Mouse (Mus musculus) adrenal gland, adult 2 months (tissue): ENCODE data around the gene Hist1h4n. TPM values are rescaled to one million over a fixed set of nuclear protein-coding genes. Genes with fewer than 3 reads are reported as not detected.

Source experiments
- DNase-seq: peaks from one replicate; pipeline ENCODE4 v3.0.0; 2021
- microRNA-seq, 2 experiments: library from miRNA; unstranded; fragments of <30 nt; microRNA quantifications; one replicate each; pipeline ENCODE4 v1.2.0; 2021
- polyA plus RNA-seq: library from polyadenylated mRNA; depleted of rRNA; stranded (reverse); fragments of >200 nt; gene quantifications from 2 replicates; pipeline ENCODE4 v1.2.3, GENCODE M21; 2012; rRNA removed
- total RNA-seq, 2 experiments: library from RNA; stranded (reverse); gene quantifications; 2 replicates each; pipeline ENCODE4 v1.2.3; 2021

Gene Hist1h4n
- total and polyA plus RNA-seq, 3 experiments = 4.1 to 52.8 (median 22.2) TPM

- no peak for DNase-seq
Measured at GRCm38 (mm10) chr13:21795584-21795983, 36.4 kb downstream of the Hist1h4n start.

DNA sequence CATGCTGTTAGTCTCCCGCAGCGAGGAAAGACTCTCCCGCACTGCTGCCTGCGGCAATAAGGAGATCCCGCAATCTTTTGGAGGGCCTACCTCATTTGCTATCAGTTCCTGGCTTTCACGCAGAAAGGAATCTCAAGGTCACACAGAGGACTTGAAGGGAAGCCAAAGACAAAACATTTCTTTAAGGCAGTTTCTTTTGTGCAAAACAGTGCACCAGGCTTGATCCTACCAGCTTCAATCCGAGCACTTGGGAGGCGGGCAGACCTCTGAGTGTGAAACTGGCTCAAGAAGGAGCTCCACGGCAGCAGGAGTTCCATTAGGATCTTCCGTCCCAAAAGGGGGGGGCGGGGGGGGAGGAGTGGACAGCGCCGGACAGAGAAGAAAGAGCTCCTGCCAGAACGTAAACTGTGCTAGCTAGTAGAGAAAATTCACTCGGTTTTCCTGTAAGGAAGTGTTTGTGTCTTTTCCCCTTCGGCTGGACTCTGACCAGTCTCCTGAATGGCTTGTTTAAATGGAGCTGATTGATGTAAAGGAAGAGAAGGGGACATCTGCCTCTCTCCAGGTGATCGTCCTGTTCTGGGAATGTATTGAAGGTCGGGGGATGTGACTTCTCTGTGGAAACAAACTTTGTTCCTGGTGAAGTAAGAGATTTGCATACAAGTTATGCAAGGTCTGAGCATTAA lies 41.3 kb downstream of the Hist1h4n start:
- peak; percentile 14 for DNase-seq

DNA sequence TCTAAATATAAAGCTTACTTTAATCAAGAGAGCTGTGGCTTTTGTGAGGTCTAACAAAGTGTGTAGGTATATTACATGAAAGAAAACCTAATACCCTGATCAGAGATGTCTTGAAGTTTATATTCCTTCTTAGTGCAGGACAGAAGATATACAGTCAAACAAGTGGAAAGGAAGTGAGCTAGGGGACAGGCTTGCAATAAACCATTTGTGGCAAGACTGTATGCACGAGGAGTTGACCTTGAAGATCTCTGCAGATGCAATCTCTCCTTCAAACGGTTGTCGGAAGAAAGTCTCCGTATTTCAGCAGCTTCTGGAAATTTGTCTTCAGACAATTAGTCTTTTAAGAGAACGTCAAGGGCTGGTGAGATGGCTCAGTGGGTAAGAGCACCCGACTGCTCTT lies 42.1 kb downstream of the Hist1h4n start:
- no peak for DNase-seq

DNA sequence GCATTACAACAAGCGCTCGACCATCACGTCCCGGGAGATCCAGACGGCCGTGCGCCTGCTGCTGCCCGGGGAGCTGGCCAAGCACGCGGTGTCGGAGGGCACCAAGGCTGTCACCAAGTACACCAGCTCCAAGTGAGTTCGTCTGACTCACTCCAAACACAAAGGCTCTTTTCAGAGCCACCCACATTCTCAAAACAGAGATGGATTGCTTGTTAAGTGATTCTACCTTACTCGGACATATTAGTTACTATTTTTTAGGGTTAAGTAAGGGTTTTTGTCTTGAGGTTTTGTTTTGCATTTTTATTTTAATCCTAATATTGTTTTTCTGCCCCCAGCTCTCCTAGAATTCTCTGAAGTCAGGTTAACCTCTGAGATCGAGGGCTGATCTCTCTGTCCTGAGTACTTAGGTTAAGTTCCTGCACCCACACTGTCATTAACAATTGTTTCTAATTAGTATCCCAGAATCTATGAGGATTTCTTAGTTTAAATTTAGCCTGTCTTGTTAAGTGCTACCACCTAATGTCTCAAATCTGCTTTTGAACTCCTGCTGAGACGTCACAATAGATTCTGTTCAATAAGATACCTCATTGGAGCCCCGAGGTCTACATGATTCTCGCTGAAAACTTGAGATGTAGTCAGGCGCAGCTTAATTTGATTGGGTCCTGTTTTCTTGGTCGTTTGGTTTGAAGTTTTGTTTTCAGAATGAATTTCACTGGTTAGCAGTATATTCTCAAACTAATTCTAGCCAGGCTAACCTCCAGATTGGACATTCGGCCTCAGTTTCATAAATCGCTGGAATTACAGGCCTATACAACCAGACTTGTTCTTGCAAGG lies 44.0 kb downstream of the Hist1h4n start:
- DNase-seq = no peak

DNA sequence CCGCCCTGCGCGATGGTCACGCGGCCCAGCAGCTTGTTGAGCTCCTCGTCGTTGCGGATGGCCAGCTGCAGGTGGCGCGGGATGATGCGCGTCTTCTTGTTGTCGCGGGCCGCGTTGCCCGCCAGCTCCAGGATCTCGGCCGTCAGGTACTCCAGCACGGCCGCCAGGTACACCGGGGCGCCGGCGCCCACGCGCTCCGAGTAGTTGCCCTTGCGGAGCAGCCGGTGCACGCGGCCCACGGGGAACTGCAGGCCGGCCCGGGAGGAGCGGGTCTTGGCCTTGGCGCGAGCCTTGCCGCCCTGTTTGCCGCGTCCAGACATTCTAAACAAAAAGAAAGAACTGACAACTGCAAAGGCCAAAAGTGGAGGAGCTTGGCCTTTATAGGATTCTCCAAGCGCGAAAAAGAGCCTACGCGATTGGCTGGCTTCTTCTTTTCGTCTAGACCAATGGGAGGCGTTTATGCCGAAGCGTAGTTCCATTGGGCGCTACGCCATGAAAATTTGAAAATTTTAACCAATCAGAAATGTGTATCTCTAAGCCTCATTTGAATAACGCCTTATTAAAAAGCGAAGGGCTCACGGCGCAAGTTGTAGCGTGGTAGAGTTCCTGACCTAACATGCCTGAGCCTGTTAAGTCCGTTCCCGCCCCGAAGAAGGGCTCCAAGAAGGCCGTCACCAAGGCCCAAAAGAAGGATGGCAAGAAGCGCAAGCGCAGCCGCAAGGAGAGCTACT lies 44.9 kb downstream of the Hist1h4n start, which contains the start of the genes Hist1h2an and Hist1h2bp:
Gene Hist1h2an (minus strand): TSS at position 320 of the 731 bp plus-strand sequence.
Gene Hist1h2bp (plus strand): TSS at position 563 of the 731 bp plus-strand sequence.
- DNase-seq = peak; percentile 92

- DNase-seq = no peak
Measured at GRCm38 (mm10) chr13:21786189-21786898, 45.7 kb downstream of the Hist1h4n start.

- no peak for DNase-seq
Measured at GRCm38 (mm10) chr13:21784311-21784710, 47.7 kb downstream of the Hist1h4n start.

DNA sequence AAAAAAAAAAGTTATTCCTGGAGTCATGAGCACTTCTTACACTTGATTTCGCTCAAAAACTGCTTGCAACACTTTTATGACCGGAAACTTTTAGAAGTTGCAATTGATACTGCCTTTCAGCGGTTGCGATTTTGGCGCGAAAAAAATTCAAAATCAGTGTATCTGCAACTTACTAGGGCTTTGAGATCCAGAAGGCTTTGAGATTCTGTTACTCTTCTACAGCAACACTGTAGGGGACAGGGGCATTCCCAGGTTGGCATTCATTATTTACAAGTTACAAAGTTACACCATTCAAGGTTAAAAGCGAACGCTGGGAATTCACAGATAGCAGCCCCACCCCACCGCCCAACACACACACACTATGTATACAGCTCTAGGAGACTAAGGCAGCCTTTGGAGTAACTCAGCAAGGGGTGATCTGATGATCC lies 48.2 kb downstream of the Hist1h4n start:
- DNase-seq = no peak

DNA sequence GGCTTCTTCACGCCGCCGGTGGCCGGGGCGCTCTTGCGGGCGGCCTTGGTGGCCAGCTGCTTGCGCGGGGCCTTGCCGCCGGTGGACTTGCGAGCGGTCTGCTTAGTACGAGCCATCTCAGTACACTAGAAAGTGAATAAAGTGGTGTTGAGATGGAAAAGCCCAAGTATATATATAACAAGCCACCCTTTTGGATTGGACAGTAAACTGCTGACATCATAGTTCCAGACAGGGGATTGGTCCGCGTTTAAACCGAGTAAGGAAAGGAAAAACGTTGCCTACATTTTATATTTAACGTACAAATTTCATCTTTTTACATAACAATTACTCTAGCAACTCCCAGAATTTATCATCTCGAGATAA lies 48.8 kb downstream of the Hist1h4n start, which contains the start of gene Hist1h3i:
Gene Hist1h3i (minus strand): TSS at position 116 of the 363 bp plus-strand sequence.
- DNase-seq = peak; percentile 79

DNA sequence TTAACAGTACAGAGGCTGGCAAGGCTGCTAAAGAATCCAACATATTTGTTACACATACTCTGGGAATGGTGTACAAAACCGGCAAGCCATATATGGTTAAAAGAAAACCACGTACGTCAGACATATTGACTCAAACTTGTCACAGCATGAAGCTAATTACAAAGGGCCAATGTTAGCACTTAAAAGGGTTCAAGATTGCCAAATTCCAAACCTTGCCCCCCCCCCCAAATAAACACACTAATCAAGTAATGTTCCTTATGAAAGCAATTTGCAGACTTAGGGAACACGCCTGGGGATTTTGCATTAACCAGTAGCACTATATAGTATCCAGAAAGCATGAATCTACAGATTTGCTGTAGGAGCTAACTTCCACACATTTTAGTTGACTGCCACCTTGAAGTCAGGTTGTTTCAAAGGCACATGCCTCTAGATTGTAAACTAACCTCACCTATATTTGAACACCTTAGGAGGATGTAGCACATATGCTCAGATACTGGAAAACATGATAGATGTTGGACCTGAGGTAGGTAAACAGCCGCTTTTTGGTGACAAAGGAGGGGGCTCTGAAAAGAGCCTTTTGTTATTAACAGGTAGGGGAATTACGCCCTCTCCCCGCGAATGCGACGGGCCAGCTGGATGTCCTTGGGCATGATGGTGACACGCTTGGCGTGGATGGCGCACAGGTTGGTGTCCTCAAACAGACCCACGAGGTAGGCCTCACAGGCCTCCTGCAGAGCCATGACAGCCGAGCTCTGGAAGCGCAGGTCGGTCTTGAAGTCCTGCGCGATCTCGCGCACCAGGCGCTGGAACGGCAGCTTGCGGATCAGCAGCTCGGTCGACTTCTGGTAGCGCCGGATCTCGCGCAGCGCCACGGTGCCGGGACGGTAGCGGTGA lies 49.4 kb downstream of the Hist1h4n start:
- peak; percentile 34 for DNase-seq

Small RNA genes within 50 kb of the gene (microRNA-seq; reads per million reads assigned to microRNA genes)
- gene Gm19658 (0 reads per million in 2 experiments), gene Gm44346 (0 reads per million in 2 experiments), gene Gm44466 (0 reads per million in 2 experiments)

Other genes starting within 250 kb of the Hist1h4n start
- gene Olfr1362, start 218.2 kb downstream of the Hist1h4n start, total RNA-seq = not detected
- gene Olfr1362, start 218.2 kb downstream of the Hist1h4n start, polyA plus RNA-seq = 0.04 TPM in 1 of 2 replicates, not detected in the other
- not detected for gene Olfr11, start 189.7 kb downstream of the Hist1h4n start, total RNA-seq
- gene Olfr11, start 189.7 kb downstream of the Hist1h4n start, polyA plus RNA-seq = not detected in 2 replicates
- not detected for gene Olfr1361, start 168.8 kb downstream of the Hist1h4n start, total RNA-seq
- gene Olfr1361, start 168.8 kb downstream of the Hist1h4n start, polyA plus RNA-seq = not detected in 2 replicates
- not detected for gene Olfr1360, start 154.8 kb downstream of the Hist1h4n start, total RNA-seq
- gene Olfr1360, start 154.8 kb downstream of the Hist1h4n start, polyA plus RNA-seq = not detected in 2 replicates
- not detected for gene Olfr1359, start 134.1 kb downstream of the Hist1h4n start, total RNA-seq
- gene Olfr1359, start 134.1 kb downstream of the Hist1h4n start, polyA plus RNA-seq = not detected in 2 replicates
- gene Hist1h2bl, start 116.1 kb downstream of the Hist1h4n start, total RNA-seq = 10 to 100 TPM; 24.1 to 36.9 TPM
- gene Hist1h2bl, start 116.1 kb downstream of the Hist1h4n start, polyA plus RNA-seq = 0.49 and 1.3 TPM in 2 replicates
- gene Hist1h2ai, start 115.8 kb downstream of the Hist1h4n start, total RNA-seq = 10 to 100 TPM; 28.5 to 38.1 TPM
- gene Hist1h2ai, start 115.8 kb downstream of the Hist1h4n start, polyA plus RNA-seq = 5.7 and 9.3 TPM in 2 replicates
- gene Hist1h3h, start 114.5 kb downstream of the Hist1h4n start, total RNA-seq = 10 to 100 TPM; 16.3 to 42.1 TPM
- gene Hist1h3h, start 114.5 kb downstream of the Hist1h4n start, polyA plus RNA-seq = 5.5 and 8.7 TPM in 2 replicates
- 1 to 10 TPM; 6.5 to 7.0 TPM for gene Hist1h2bm, start 110.2 kb downstream of the Hist1h4n start, total RNA-seq
- gene Hist1h2bm, start 110.2 kb downstream of the Hist1h4n start, polyA plus RNA-seq = 0.28 and 0.56 TPM in 2 replicates
- gene Hist1h4j, start 97.1 kb downstream of the Hist1h4n start, total RNA-seq = 10 to 100 TPM in 1 of 2 experiments, 1 to 10 TPM in 1; 7.5 to 11.4 TPM
- 0.52 TPM in 2 replicates for gene Hist1h4j, start 97.1 kb downstream of the Hist1h4n start, polyA plus RNA-seq
- gene Hist1h4k, start 81.7 kb downstream of the Hist1h4n start, total RNA-seq = 100 to 1,000 TPM in 1 of 2 experiments, 10 to 100 TPM in 1; 76.0 to 101 TPM
- 10.2 and 12.5 TPM in 2 replicates for gene Hist1h4k, start 81.7 kb downstream of the Hist1h4n start, polyA plus RNA-seq
- 10 to 100 TPM; 10.8 to 11.1 TPM for gene Hist1h2ak, start 78.4 kb downstream of the Hist1h4n start, total RNA-seq
- 5.4 and 7.8 TPM in 2 replicates for gene Hist1h2ak, start 78.4 kb downstream of the Hist1h4n start, polyA plus RNA-seq
- gene Hist1h2bn, start 78.1 kb downstream of the Hist1h4n start, total RNA-seq = 10 to 100 TPM; 16.7 to 17.2 TPM
- 2.5 and 8.2 TPM in 2 replicates for gene Hist1h2bn, start 78.1 kb downstream of the Hist1h4n start, polyA plus RNA-seq
- 10 to 100 TPM; 11.6 to 11.7 TPM for gene Hist1h1b, start 51.6 kb downstream of the Hist1h4n start, total RNA-seq
- gene Hist1h1b, start 51.6 kb downstream of the Hist1h4n start, polyA plus RNA-seq = 0.34 and 0.37 TPM in 2 replicates
- gene Hist1h3i, start 48.8 kb downstream of the Hist1h4n start, total RNA-seq = 10 to 100 TPM; 41.4 to 42.7 TPM
- 16.8 and 25.5 TPM in 2 replicates for gene Hist1h3i, start 48.8 kb downstream of the Hist1h4n start, polyA plus RNA-seq
- gene Hist1h2an, start 45.0 kb downstream of the Hist1h4n start, total RNA-seq = 1 to 10 TPM; 3.4 to 4.6 TPM
- 4.2 TPM in 1 of 2 replicates, not detected in the other for gene Hist1h2an, start 45.0 kb downstream of the Hist1h4n start, polyA plus RNA-seq
- 10 to 100 TPM in 1 of 2 experiments, 1 to 10 TPM in 1; 8.5 to 10.7 TPM for gene Hist1h2bp, start 44.7 kb downstream of the Hist1h4n start, total RNA-seq
- gene Hist1h2bp, start 44.7 kb downstream of the Hist1h4n start, polyA plus RNA-seq = 1.6 TPM in 1 of 2 replicates, not detected in the other
- gene Hist1h2bq, start 22.0 kb downstream of the Hist1h4n start, total RNA-seq = 10 to 100 TPM; 35.5 to 55.7 TPM
- gene Hist1h2bq, start 22.0 kb downstream of the Hist1h4n start, polyA plus RNA-seq = 13.1 and 16.6 TPM in 2 replicates
- 10 to 100 TPM; 16.1 to 19.4 TPM for gene Hist1h2ao, start 21.7 kb downstream of the Hist1h4n start, total RNA-seq
- not detected in 2 replicates for gene Hist1h2ao, start 21.7 kb downstream of the Hist1h4n start, polyA plus RNA-seq
- gene Hist1h4m, start 20.4 kb downstream of the Hist1h4n start, total RNA-seq = 100 to 1,000 TPM; 165 to 190 TPM
- 4.5 TPM in 1 of 2 replicates, not detected in the other for gene Hist1h4m, start 20.4 kb downstream of the Hist1h4n start, polyA plus RNA-seq
- 10 to 100 TPM; 24.8 to 29.8 TPM for gene Hist1h2ap, start 1.3 kb upstream of the Hist1h4n start, total RNA-seq
- 126 and 141 TPM in 2 replicates for gene Hist1h2ap, start 1.3 kb upstream of the Hist1h4n start, polyA plus RNA-seq
- 10 to 100 TPM; 36.5 to 55.8 TPM for gene Hist1h2br, start 1.5 kb upstream of the Hist1h4n start, total RNA-seq
- gene Hist1h2br, start 1.5 kb upstream of the Hist1h4n start, polyA plus RNA-seq = 12.6 and 15.9 TPM in 2 replicates
- 1 to 10 TPM; 1.7 to 1.9 TPM for gene Zfp184, start 112.9 kb upstream of the Hist1h4n start, total RNA-seq
- 0.26 and 0.35 TPM in 2 replicates for gene Zfp184, start 112.9 kb upstream of the Hist1h4n start, polyA plus RNA-seq
- not detected for gene Pom121l2, start 149.0 kb upstream of the Hist1h4n start, total RNA-seq
- not detected in 2 replicates for gene Pom121l2, start 149.0 kb upstream of the Hist1h4n start, polyA plus RNA-seq
- gene Prss16, start 177.5 kb upstream of the Hist1h4n start, total RNA-seq = under 1 TPM in 1 of 2 experiments, not detected in 1; 0.61 TPM
- 0.35 and 1.0 TPM in 2 replicates for gene Prss16, start 177.5 kb upstream of the Hist1h4n start, polyA plus RNA-seq
- 10 to 100 TPM; 14.2 to 18.9 TPM for gene Hist1h2ah, start 203.4 kb upstream of the Hist1h4n start, total RNA-seq
- 1.0 and 16.0 TPM in 2 replicates for gene Hist1h2ah, start 203.4 kb upstream of the Hist1h4n start, polyA plus RNA-seq
- 10 to 100 TPM; 27.4 to 48.0 TPM for gene Hist1h2bk, start 203.7 kb upstream of the Hist1h4n start, total RNA-seq
- 1.9 and 3.2 TPM in 2 replicates for gene Hist1h2bk, start 203.7 kb upstream of the Hist1h4n start, polyA plus RNA-seq
- gene Hist1h4i, start 209.2 kb upstream of the Hist1h4n start, total RNA-seq = 10 to 100 TPM; 48.5 to 52.2 TPM
- 11.4 and 12.7 TPM in 2 replicates for gene Hist1h4i, start 209.2 kb upstream of the Hist1h4n start, polyA plus RNA-seq
- 10 to 100 TPM; 14.1 to 18.2 TPM for gene Hist1h2ag, start 210.7 kb upstream of the Hist1h4n start, total RNA-seq
- 0.45 TPM in 1 of 2 replicates, not detected in the other for gene Hist1h2ag, start 210.7 kb upstream of the Hist1h4n start, polyA plus RNA-seq
- 10 to 100 TPM; 14.1 to 18.8 TPM for gene Hist1h2bj, start 211.0 kb upstream of the Hist1h4n start, total RNA-seq
- 2.3 and 2.8 TPM in 2 replicates for gene Hist1h2bj, start 211.0 kb upstream of the Hist1h4n start, polyA plus RNA-seq